ENCODE assay signal across 17 mouse cellular contexts in genomic region chr19:21381696-21382095, GRCm38 (mm10).
DNase-seq lines count a peak whose midpoint lies in the region; ATAC-seq and TF ChIP-seq lines count a peak whose summit lies in the region.
"Had no signal": no experiment of that assay in that cellular context is flagged by ENCODE, and none has a peak within 500 bp of the region (broad histone marks: within the 10 kb centered on the region; RNA-seq: fewer than 3 reads in every experiment).

No protein-coding gene starts in this region.

- no peaks in the 10 kb centered on the region for H3K4me1 ChIP-seq in kidney, adult 2 months (ENCODE audit: control insufficient read depth, insufficient read depth, low read length)
- H3K4me1 ChIP-seq in midbrain, postnatal 0 days (ENCODE audit: insufficient read depth, low read length): no peaks in the 10 kb centered on the region
- H3K4me1 ChIP-seq: embryonic facial prominence, embryonic 12.5 days; forebrain, embryonic 15.5 days; hindbrain, embryonic 15.5 days had no signal

- H3K9ac ChIP-seq in midbrain, postnatal 0 days (replicated peaks; ENCODE audit: low read length, poor library complexity, severe bottlenecking): no peak overlapping the region
- H3K9ac ChIP-seq: embryonic facial prominence, embryonic 12.5 days; forebrain, embryonic 15.5 days; hindbrain, embryonic 15.5 days had no signal

- H3K9me3 ChIP-seq in midbrain, postnatal 0 days (ENCODE audit: low read length): no peaks in the 10 kb centered on the region
- H3K9me3 ChIP-seq: embryonic facial prominence, embryonic 12.5 days; forebrain, embryonic 15.5 days; hindbrain, embryonic 15.5 days had no signal

- intact Hi-C loops in heart, postnatal 25 days (cut with DNase I): loop anchor here (10.0 kb wide), 1 partner anchor 503 kb away; no protein-coding TSS in a partner anchor

- no peak overlapping the region for H3K4me2 ChIP-seq in midbrain, postnatal 0 days (ENCODE audit: low read depth, low read length, poor library complexity, severe bottlenecking)
- H3K4me2 ChIP-seq: embryonic facial prominence, embryonic 12.5 days; forebrain, embryonic 15.5 days; hindbrain, embryonic 15.5 days had no signal

- H3K27ac ChIP-seq in kidney, adult 2 months (ENCODE audit: insufficient read depth, low read depth, low read length): no peak overlapping the region; the same call in 1 of the 2 replicates
- no peak overlapping the region for H3K27ac ChIP-seq in midbrain, postnatal 0 days (ENCODE audit: low read depth, low read length)
- H3K27ac ChIP-seq: embryonic facial prominence, embryonic 12.5 days; forebrain, embryonic 15.5 days; hindbrain, embryonic 15.5 days had no signal

- 68% methylated on average over 2 of the region's 2 CpGs for WGBS in kidney, adult 2 months
- 74% methylated on average over 2 of the region's 2 CpGs for WGBS in midbrain, postnatal 0 days

- no peak for TF ChIP-seq POLR2A in kidney, adult 2 months (IDR thresholded peaks at IDR 0.05; ENCODE audit: low read depth, low read length)

- no peak for ATAC-seq in midbrain, postnatal 0 days (ENCODE audit: low FRiP score)
- ATAC-seq: forebrain, embryonic 15.5 days; intestine, postnatal 0 days had no signal

- H3K36me3 ChIP-seq in kidney, adult 2 months (ENCODE audit: control insufficient read depth, insufficient read depth, low read length): no peaks in the 10 kb centered on the region
- no peaks in the 10 kb centered on the region for H3K36me3 ChIP-seq in midbrain, postnatal 0 days (ENCODE audit: insufficient read depth, low read length)
- H3K36me3 ChIP-seq: embryonic facial prominence, embryonic 12.5 days; forebrain, embryonic 15.5 days; hindbrain, embryonic 15.5 days had no signal

- no peak overlapping the region for H3K4me3 ChIP-seq in kidney, adult 2 months (ENCODE audit: insufficient read depth, low read depth, low read length)
- no peak overlapping the region for H3K4me3 ChIP-seq in midbrain, postnatal 0 days (ENCODE audit: low read depth, low read length)
- H3K4me3 ChIP-seq: embryonic facial prominence, embryonic 12.5 days; forebrain, embryonic 15.5 days; hindbrain, embryonic 15.5 days had no signal

- TF ChIP-seq CTCF in kidney, adult 2 months (conservative IDR thresholded peaks at IDR 0.05; ENCODE audit: insufficient read depth, insufficient read length, low read depth, low read length): no peak
- no peak for TF ChIP-seq CTCF in midbrain, postnatal 0 days (IDR thresholded peaks at IDR 0.05)

- no peaks in the 10 kb centered on the region for H3K27me3 ChIP-seq in kidney, adult 2 months (replicated peaks; ENCODE audit: control insufficient read depth, insufficient read depth, low read length)
- no peaks in the 10 kb centered on the region for H3K27me3 ChIP-seq in midbrain, postnatal 0 days (ENCODE audit: insufficient read depth, low read length)
- H3K27me3 ChIP-seq: CH12.LX; embryonic facial prominence, embryonic 12.5 days; forebrain, embryonic 15.5 days; hindbrain, embryonic 15.5 days had no signal

- peak; percentile 33 to 56 for DNase-seq in heart, adult 18-20 months
- no peak for DNase-seq in heart, postnatal 25 days (ENCODE audit: low spot score)
- DNase-seq in kidney, adult 2 months: peak; percentile 9
- DNase-seq in kidney, adult 18-20 months: no peak
- peak; percentile 48 for DNase-seq in R1 (ENCODE audit: low read depth, low spot score)
- no peak for DNase-seq in midbrain, postnatal 0 days (ENCODE audit: low spot score)
- DNase-seq: adrenal gland, postnatal 10 days; cerebellum, adult 11-12 months; cerebellum, adult 9-10 months; cerebellum, postnatal 25 days; gastrocnemius, postnatal 14 days; heart, postnatal 10 days had no signal

Comparison
In these comparisons a context has a peak if more than half of its experiments do, and no peak if none do; other contexts are left out.
1. DNase-seq: peak in heart, adult 18-20 months (2 of 2), kidney, adult 2 months (single experiment) and R1 (single experiment); none in heart, postnatal 25 days (single experiment), kidney, adult 18-20 months (single experiment) and midbrain, postnatal 0 days (single experiment).